Mouse (Mus musculus): ENCODE results near the gene Dcst1. TPM values are rescaled to one million over a fixed set of nuclear protein-coding genes. Genes with fewer than 3 reads are reported as not detected.
A peak's percentile ranks its signal among the peaks of the same experiment; 100 is the strongest.

The Dcst1 gene
- total RNA-seq, 2 experiments from 2014 or later = 0.23 TPM; not detected in 1

GRCm38 (mm10) chr3:89390111-89390515, 25.1 kb upstream of the Dcst1 start:
- DNase-seq (ENCODE audit: low spot score in 2 of 2) = no peak
- intact Hi-C loops (cut with DNase I) = no loop called here

- DNase-seq (ENCODE audit: low spot score in 2 of 2) = peak; percentile 45 to 54
- intact Hi-C loops (cut with DNase I) = no loop called here
Measured at GRCm38 (mm10) chr3:89388901-89389740, 24.1 kb upstream of the Dcst1 start.

- peak; percentile 40 to 45 for DNase-seq (ENCODE audit: low spot score in 2 of 2)
- intact Hi-C loops (cut with DNase I) = no loop called here
Measured at GRCm38 (mm10) chr3:89388134-89388881, 23.3 kb upstream of the Dcst1 start.

- DNase-seq (ENCODE audit: low spot score in 2 of 2) = no peak
- intact Hi-C loops (cut with DNase I) = no loop called here
Measured at GRCm38 (mm10) chr3:89387632-89388031, 22.6 kb upstream of the Dcst1 start.

- no peak for DNase-seq (ENCODE audit: low spot score in 2 of 2)
- intact Hi-C loops (cut with DNase I) = no loop called here
Measured at GRCm38 (mm10) chr3:89386438-89387420, 21.7 kb upstream of the Dcst1 start.

- DNase-seq (ENCODE audit: low spot score in 2 of 2) = no peak
- intact Hi-C loops (cut with DNase I) = no loop called here
Measured at GRCm38 (mm10) chr3:89385451-89385850, 20.4 kb upstream of the Dcst1 start.

GRCm38 (mm10) chr3:89384331-89385076, 19.5 kb upstream of the Dcst1 start:
- no peak for DNase-seq (ENCODE audit: low spot score in 2 of 2)
- intact Hi-C loops (cut with DNase I) = no loop called here

GRCm38 (mm10) chr3:89383651-89384255, 18.7 kb upstream of the Dcst1 start:
- intact Hi-C loops (cut with DNase I) = no loop called here
- no peak for DNase-seq (ENCODE audit: low spot score in 2 of 2)

- intact Hi-C loops (cut with DNase I) = no loop called here
- DNase-seq (ENCODE audit: low spot score in 2 of 2) = no peak
Measured at GRCm38 (mm10) chr3:89382950-89383349, 17.9 kb upstream of the Dcst1 start.

- DNase-seq (ENCODE audit: low spot score in 2 of 2) = no peak
- intact Hi-C loops (cut with DNase I) = no loop called here
Measured at GRCm38 (mm10) chr3:89382033-89382882, 17.2 kb upstream of the Dcst1 start.

- intact Hi-C loops (cut with DNase I) = no loop called here
- no peak for DNase-seq (ENCODE audit: low spot score in 2 of 2)
Measured at GRCm38 (mm10) chr3:89381233-89381632, 16.2 kb upstream of the Dcst1 start.

GRCm38 (mm10) chr3:89380711-89381110, 15.7 kb upstream of the Dcst1 start:
- intact Hi-C loops (cut with DNase I) = no loop called here
- DNase-seq (ENCODE audit: low spot score in 2 of 2) = no peak

GRCm38 (mm10) chr3:89380291-89380690, 15.2 kb upstream of the Dcst1 start:
- intact Hi-C loops (cut with DNase I) = no loop called here
- no peak for DNase-seq (ENCODE audit: low spot score in 2 of 2)

- intact Hi-C loops (cut with DNase I) = loop anchor here (5.0 kb wide), 1 partner anchor 108 kb away; no protein-coding TSS in a partner anchor
- no peak for DNase-seq (ENCODE audit: low spot score in 2 of 2)
Measured at GRCm38 (mm10) chr3:89379388-89380131, 14.5 kb upstream of the Dcst1 start.

GRCm38 (mm10) chr3:89378394-89379067, 13.5 kb upstream of the Dcst1 start:
- intact Hi-C loops (cut with DNase I) = loop anchor here (5.0 kb wide), 1 partner anchor 109 kb away; no protein-coding TSS in a partner anchor
- peak; percentile 50 to 63 for DNase-seq (ENCODE audit: low spot score in 2 of 2)

GRCm38 (mm10) chr3:89377831-89378230, 12.8 kb upstream of the Dcst1 start:
- intact Hi-C loops (cut with DNase I) = loop anchor here (5.0 kb wide), 1 partner anchor 109 kb away; no protein-coding TSS in a partner anchor
- DNase-seq (ENCODE audit: low spot score in 2 of 2) = no peak

Data from left cerebral cortex, postnatal 14 days (tissue).